Comparison of ENCODE assay signal across 20 mouse cellular contexts in genomic region chr7:139002692-139003091, GRCm38 (mm10).
DNase-seq lines count a peak whose midpoint lies in the region; ATAC-seq lines count a peak whose summit lies in the region.
"Had no signal": no experiment of that assay in that cellular context is flagged by ENCODE, and none has a peak within 500 bp of the region (broad histone marks: within the 10 kb centered on the region; RNA-seq: fewer than 3 reads in every experiment).

No protein-coding gene starts in this region.

- no peak overlapping the region for H3K9ac ChIP-seq in forebrain, embryonic 14.5 days (ENCODE audit: low read length)
- H3K9ac ChIP-seq: forebrain, embryonic 13.5 days; hindbrain, embryonic 14.5 days; intestine, embryonic 15.5 days had no signal

- peak; percentile 99 for ATAC-seq in granulocyte monocyte progenitor cell, adult 5-6 weeks (replicated peaks; ENCODE audit: poor library complexity, severe bottlenecking)
- no peak for ATAC-seq in forebrain, embryonic 14.5 days
- ATAC-seq: activated CD4-positive, CD25-positive, alpha-beta regulatory T cell, adult 4 months; intestine, embryonic 15.5 days; Patski had no signal

- H3K4me3 ChIP-seq in forebrain, embryonic 14.5 days (ENCODE audit: low read depth, low read length), result no peak overlapping the region
- H3K4me3 ChIP-seq: embryonic facial prominence, embryonic 10.5 days; forebrain, embryonic 13.5 days; gastrocnemius, adult 2 months; intestine, embryonic 15.5 days had no signal

- no peaks in the 10 kb centered on the region for H3K27me3 ChIP-seq in forebrain, embryonic 14.5 days (replicated peaks; ENCODE audit: control insufficient read depth, insufficient read depth, low read length)
- H3K27me3 ChIP-seq: forebrain, embryonic 13.5 days; intestine, embryonic 15.5 days had no signal

- no peaks in the 10 kb centered on the region for H3K36me3 ChIP-seq in forebrain, embryonic 14.5 days (ENCODE audit: control insufficient read depth, insufficient read depth, low read length)
- H3K36me3 ChIP-seq: embryonic facial prominence, embryonic 10.5 days; intestine, embryonic 15.5 days had no signal

- H3K9me3 ChIP-seq in forebrain, embryonic 14.5 days (replicated peaks; ENCODE audit: control insufficient read depth, low read length), result no peaks in the 10 kb centered on the region
- H3K9me3 ChIP-seq: embryonic facial prominence, embryonic 10.5 days; forebrain, embryonic 13.5 days; intestine, embryonic 15.5 days had no signal

- WGBS in forebrain, embryonic 14.5 days, result 88% methylated on average over 9 of the region's 9 CpGs

- no peak overlapping the region for H3K27ac ChIP-seq in forebrain, embryonic 14.5 days (ENCODE audit: low read depth, low read length)
- H3K27ac ChIP-seq: embryonic facial prominence, embryonic 10.5 days; forebrain, embryonic 13.5 days; gastrocnemius, adult 2 months; hindbrain, embryonic 14.5 days; intestine, embryonic 15.5 days had no signal

- H3K4me1 ChIP-seq in forebrain, embryonic 14.5 days (ENCODE audit: control insufficient read depth, insufficient read depth, low read length), result peaks cover 11% of the 10 kb centered on the region; the same call in 1 of the 2 replicates
- H3K4me1 ChIP-seq: intestine, embryonic 15.5 days had no signal

- no peak overlapping the region for H3K4me2 ChIP-seq in forebrain, embryonic 14.5 days (ENCODE audit: low read length)
- H3K4me2 ChIP-seq: hindbrain, embryonic 14.5 days; intestine, embryonic 15.5 days had no signal

- peak; percentile 25 to 62 for DNase-seq in adrenal gland, adult (ENCODE audit: inconsistent age in 2 of 2, low spot score in 1 of 2)
- no peak for DNase-seq in adrenal gland, postnatal 4 days (ENCODE audit: low spot score in 2 of 2)
- peak; percentile 65 for DNase-seq in adrenal gland, postnatal 14 days
- DNase-seq in spleen, postnatal 4 days (ENCODE audit: low spot score in 2 of 2), result no peak
- DNase-seq in forebrain, embryonic 14.5 days (ENCODE audit: low spot score), result no peak
- no peak for DNase-seq in kidney, adult 8-10 months
- DNase-seq: cerebellum, adult 11-12 months; cerebellum, adult 9-10 months; cerebellum, postnatal 36 days; gastrocnemius, adult 2 months; gastrocnemius, postnatal 25 days; heart, postnatal 10 days; heart, postnatal 4 days had no signal

Comparison
In these comparisons a context has a peak if more than half of its experiments do, and no peak if none do; other contexts are left out.
1. DNase-seq: peak in adrenal gland, adult (2 of 2) and adrenal gland, postnatal 14 days (single experiment); none in adrenal gland, postnatal 4 days (0 of 2), spleen, postnatal 4 days (0 of 2), forebrain, embryonic 14.5 days (single experiment) and kidney, adult 8-10 months (0 of 2).